8 mouse cellular contexts compared by ENCODE assay signal in genomic region chr19:34233944-34234343, GRCm38 (mm10). TPM values are rescaled to one million over a fixed set of nuclear protein-coding genes. Genes with fewer than 3 reads are reported as not detected.
A peak's percentile ranks its signal among the peaks of the same experiment; 100 is the strongest.
DNase-seq lines count a peak whose midpoint lies in the region; ATAC-seq lines count a peak whose summit lies in the region.

No protein-coding gene starts in this region.

- peak; percentile 12 for DNase-seq in cerebellum, adult 9-11 months
- DNase-seq in urinary bladder, postnatal 25 days (ENCODE audit: low spot score), result peak; percentile 52
- no peak for DNase-seq in urinary bladder, adult 2 months (ENCODE audit: low spot score)
- DNase-seq in urinary bladder, postnatal 4 days (ENCODE audit: low spot score in 2 of 2), result peak; percentile 56 to 83

- H3K4me1 ChIP-seq in kidney, embryonic 14.5 days (ENCODE audit: control insufficient read depth, insufficient read depth, low read length), result no peaks in the 10 kb centered on the region
- H3K4me1 ChIP-seq in lung, embryonic 15.5 days, result peaks cover 8% of the 10 kb centered on the region; the same call in 1 of the 2 replicates
- H3K4me1 ChIP-seq in forebrain, embryonic 15.5 days, result no peaks in the 10 kb centered on the region

- H3K9ac ChIP-seq in kidney, embryonic 14.5 days (ENCODE audit: low read depth, low read length), result no peak overlapping the region
- no peak overlapping the region for H3K9ac ChIP-seq in lung, embryonic 15.5 days
- H3K9ac ChIP-seq in forebrain, embryonic 15.5 days (replicated peaks), result no peak overlapping the region

- no peak overlapping the region for H3K27ac ChIP-seq in kidney, embryonic 14.5 days (ENCODE audit: low read depth, low read length)
- peak overlapping the region; percentile 18 for H3K27ac ChIP-seq in lung, embryonic 15.5 days
- H3K27ac ChIP-seq in forebrain, embryonic 15.5 days (replicated peaks), result no peak overlapping the region

- H3K4me3 ChIP-seq in kidney, embryonic 14.5 days (ENCODE audit: low read length), result no peak overlapping the region
- no peak overlapping the region for H3K4me3 ChIP-seq in lung, embryonic 15.5 days
- no peak overlapping the region for H3K4me3 ChIP-seq in forebrain, embryonic 15.5 days

- H3K36me3 ChIP-seq in kidney, embryonic 14.5 days (ENCODE audit: control insufficient read depth, insufficient read depth, low read length), result no peaks in the 10 kb centered on the region
- H3K36me3 ChIP-seq in lung, embryonic 15.5 days, result no peaks in the 10 kb centered on the region
- no peaks in the 10 kb centered on the region for H3K36me3 ChIP-seq in forebrain, embryonic 15.5 days

- no peaks in the 10 kb centered on the region for H3K27me3 ChIP-seq in kidney, embryonic 14.5 days (ENCODE audit: control insufficient read depth, insufficient read depth, low read length)
- no peaks in the 10 kb centered on the region for H3K27me3 ChIP-seq in lung, embryonic 15.5 days
- no peaks in the 10 kb centered on the region for H3K27me3 ChIP-seq in forebrain, embryonic 15.5 days

- WGBS in kidney, embryonic 14.5 days, result 50% methylated on average over 14 of the region's 14 CpGs
- 54% methylated on average over 14 of the region's 14 CpGs for WGBS in lung, embryonic 15.5 days
- WGBS in forebrain, embryonic 15.5 days, result 90% methylated on average over 14 of the region's 14 CpGs

- ATAC-seq in cerebellum, adult (ENCODE audit: insufficient number of reproducible peaks, low FRiP score, low TSS enrichment), result no peak
- peak; percentile 55; the same call in 1 of the 2 replicates for ATAC-seq in kidney, embryonic 14.5 days (ENCODE audit: low FRiP score, low TSS enrichment)
- ATAC-seq in lung, embryonic 15.5 days (ENCODE audit: borderline replicate concordance, extremely low read depth, low FRiP score, low TSS enrichment), result peak; percentile 81; the same call in 1 of the 2 replicates
- ATAC-seq in forebrain, embryonic 15.5 days (replicated peaks), result no peak

- no peaks in the 10 kb centered on the region for H3K9me3 ChIP-seq in kidney, embryonic 14.5 days (ENCODE audit: control insufficient read depth, low read length)
- no peaks in the 10 kb centered on the region for H3K9me3 ChIP-seq in lung, embryonic 15.5 days
- no peaks in the 10 kb centered on the region for H3K9me3 ChIP-seq in forebrain, embryonic 15.5 days

- no peak overlapping the region for H3K4me2 ChIP-seq in kidney, embryonic 14.5 days (replicated peaks; ENCODE audit: low read depth, low read length)
- H3K4me2 ChIP-seq in lung, embryonic 15.5 days, result no peak overlapping the region
- H3K4me2 ChIP-seq in forebrain, embryonic 15.5 days (replicated peaks), result no peak overlapping the region

RNA-seq across cellular contexts. Expression of gene Acta2, which starts 21.4 kb away (rescaled TPM):
- 9,918 and 11,190 TPM in 2 replicates for polyA plus RNA-seq in urinary bladder, adult 2 months (2012; rRNA removed)
- 64.4 and 115 TPM in 2 replicates for polyA plus RNA-seq in kidney, embryonic 14.5 days (2014; fragmentation: Nextera tagmentation; extraction: Ambion mirVana)
- 801 and 904 TPM in 2 replicates for polyA plus RNA-seq in lung, embryonic 15.5 days (2015; fragmentation: Nextera tagmentation; extraction: Ambion mirVana)
- polyA plus RNA-seq in forebrain, embryonic 15.5 days (2015; fragmentation: Nextera tagmentation; extraction: Ambion mirVana), result 6.3 and 7.1 TPM in 2 replicates

RNA-seq across cellular contexts. Expression of gene Stambpl1, which starts 41.9 kb away (rescaled TPM):
- polyA plus RNA-seq in urinary bladder, adult 2 months (2012; rRNA removed), result 10.9 and 11.2 TPM in 2 replicates
- polyA plus RNA-seq in kidney, embryonic 14.5 days (2014; fragmentation: Nextera tagmentation; extraction: Ambion mirVana), result 4.6 and 5.5 TPM in 2 replicates
- polyA plus RNA-seq in lung, embryonic 15.5 days (2015; fragmentation: Nextera tagmentation; extraction: Ambion mirVana), result 9.2 and 11.5 TPM in 2 replicates
- polyA plus RNA-seq in forebrain, embryonic 15.5 days (2015; fragmentation: Nextera tagmentation; extraction: Ambion mirVana), result 7.1 and 7.5 TPM in 2 replicates

RNA-seq across cellular contexts. Expression of gene Fas, which starts 56.5 kb away (rescaled TPM):
- 15.6 and 16.7 TPM in 2 replicates for polyA plus RNA-seq in urinary bladder, adult 2 months (2012; rRNA removed)
- polyA plus RNA-seq in kidney, embryonic 14.5 days (2014; fragmentation: Nextera tagmentation; extraction: Ambion mirVana), result 1.8 and 3.1 TPM in 2 replicates
- polyA plus RNA-seq in lung, embryonic 15.5 days (2015; fragmentation: Nextera tagmentation; extraction: Ambion mirVana), result 11.2 and 12.0 TPM in 2 replicates
- 0.17 and 0.42 TPM in 2 replicates for polyA plus RNA-seq in forebrain, embryonic 15.5 days (2015; fragmentation: Nextera tagmentation; extraction: Ambion mirVana)

Comparison
In these comparisons a context has a peak if more than half of its experiments do, and no peak if none do; other contexts are left out.
1. ATAC-seq: peak in kidney, embryonic 14.5 days (single experiment) and lung, embryonic 15.5 days (single experiment); none in cerebellum, adult (single experiment) and forebrain, embryonic 15.5 days (single experiment).